Mouse (Mus musculus) MEL (cell line): ENCODE data around the gene Upb1. TPM values are rescaled to one million over a fixed set of nuclear protein-coding genes. Genes with fewer than 3 reads are reported as not detected.

ENCODE experiments used
- DNase-seq: peaks from one replicate; pipeline ENCODE4 v3.0.0; 2011; ENCODE audit warnings: low read depth, low spot score
- H3K27ac ChIP-seq: 2 replicates; pipeline ENCODE4 v1.5.1; 2012; ENCODE audit warnings: low read depth, mild to moderate bottlenecking, control low read depth, low read length, moderate library complexity; ENCODE audit not compliant: control insufficient read depth
- H3K27me3 ChIP-seq, 2 experiments: fragments of 150-350 bp in 1 of 2; sonication (generic) in 1 of 2; 2 replicates each; pipeline ENCODE4 v1.6.1; 2012; ENCODE audit warnings: low read length in 2 of 2, mild to moderate bottlenecking in 2 of 2, improper control_type of control experiment in 1 of 2, moderate library complexity in 1 of 2; ENCODE audit not compliant: insufficient read depth in 2 of 2, control insufficient read depth in 1 of 2
- H3K36me3 ChIP-seq, 2 experiments: 2 replicates each; pipeline ENCODE4 v1.6.1; 2012 to 2014; ENCODE audit warnings: low read length in 2 of 2, improper control_type of control experiment in 1 of 2, inconsistent platforms in 1 of 2, mild to moderate bottlenecking in 1 of 2; ENCODE audit not compliant: insufficient read depth in 2 of 2, control insufficient read depth in 1 of 2
- H3K4me1 ChIP-seq, 2 experiments: fragments of 150-350 bp in 1 of 2; sonication (generic) in 1 of 2; 2 replicates each; pipeline ENCODE4 v1.6.1; 2012; ENCODE audit warnings: low read length in 2 of 2, improper control_type of control experiment in 1 of 2, mild to moderate bottlenecking in 1 of 2; ENCODE audit not compliant: insufficient read depth in 2 of 2, control insufficient read depth in 1 of 2
- H3K4me3 ChIP-seq, 2 experiments: fragments of 150-350 bp in 1 of 2; sonication (generic) in 1 of 2; 2 replicates each; pipeline ENCODE4 v1.5.1; 2012; ENCODE audit warnings: low read depth in 2 of 2, low read length in 2 of 2, mild to moderate bottlenecking in 2 of 2, moderate library complexity in 2 of 2, control low read depth in 1 of 2, improper control_type of control experiment in 1 of 2; ENCODE audit not compliant: control insufficient read depth in 1 of 2, insufficient read depth in 1 of 2
- H3K79me2 ChIP-seq: 2 replicates; pipeline ENCODE4 v1.6.1; 2012; ENCODE audit warnings: mild to moderate bottlenecking, low read length, moderate library complexity; ENCODE audit not compliant: control insufficient read depth, poor library complexity, insufficient read depth
- H3K9ac ChIP-seq: 2 replicates; pipeline ENCODE4 v1.6.1; 2012; ENCODE audit warnings: low read depth, mild to moderate bottlenecking, control low read depth, low read length, moderate library complexity; ENCODE audit not compliant: control insufficient read depth, poor library complexity, severe bottlenecking
- H3K9me3 ChIP-seq: fragments of 150-350 bp; sonication (generic); replicated peaks from 2 replicates; pipeline ENCODE4 v1.6.1; 2012; ENCODE audit warnings: mild to moderate bottlenecking, low read length, improper control_type of control experiment, moderate library complexity; ENCODE audit not compliant: insufficient read depth
- BHLHE40 ChIP-seq: IDR thresholded peaks from 2 replicates; pipeline ENCODE4 v1.6.1; 2012; ENCODE audit warnings: low read depth, mild to moderate bottlenecking, inconsistent platforms, low read length, improper control_type of control experiment, borderline replicate concordance
- CHD2 ChIP-seq: IDR thresholded peaks from 2 replicates; pipeline ENCODE4 v1.6.1; 2011; ENCODE audit warnings: low read length, improper control_type of control experiment
- ELF1 ChIP-seq: IDR thresholded peaks from 2 replicates; pipeline ENCODE4 v1.6.1; 2014; ENCODE audit warnings: low read depth, mild to moderate bottlenecking, inconsistent platforms, low read length, improper control_type of control experiment, moderate library complexity
- EP300 ChIP-seq, 2 experiments: IDR thresholded peaks; 2 replicates each; pipeline ENCODE4 v1.6.1; 2011; ENCODE audit warnings: improper control_type of control experiment in 2 of 2, low read length in 2 of 2, low read depth in 1 of 2, mild to moderate bottlenecking in 1 of 2
- GATA1 ChIP-seq: IDR thresholded peaks from 2 replicates; pipeline ENCODE4 v1.6.1; 2011; ENCODE audit warnings: low read depth, low read length, improper control_type of control experiment
- HCFC1 ChIP-seq: IDR thresholded peaks from 2 replicates; pipeline ENCODE4 v1.6.1; 2012; ENCODE audit warnings: low read depth, mild to moderate bottlenecking, inconsistent platforms, low read length, improper control_type of control experiment, moderate library complexity
- JUND ChIP-seq: IDR thresholded peaks from 2 replicates; pipeline ENCODE4 v1.6.1; 2011; ENCODE audit warnings: low read depth, mild to moderate bottlenecking, improper control_type of control experiment, low read length
- KAT2A ChIP-seq: conservative IDR thresholded peaks from 2 replicates; pipeline ENCODE4 v1.6.1; 2012; ENCODE audit warnings: low read depth, low read length, improper control_type of control experiment, inconsistent platforms
- MAFK ChIP-seq: IDR thresholded peaks from 2 replicates; pipeline ENCODE4 v1.6.1; 2011; ENCODE audit warnings: low read depth, mild to moderate bottlenecking, low read length, improper control_type of control experiment, borderline replicate concordance
- MAZ ChIP-seq: IDR thresholded peaks from 2 replicates; pipeline ENCODE4 v1.6.1; 2012; ENCODE audit warnings: low read depth, mild to moderate bottlenecking, inconsistent platforms, low read length, improper control_type of control experiment
- MXI1 ChIP-seq: IDR thresholded peaks from 2 replicates; pipeline ENCODE4 v1.6.1; 2011; ENCODE audit warnings: mild to moderate bottlenecking, low read depth, low read length, improper control_type of control experiment
- MYC ChIP-seq: IDR thresholded peaks from 2 replicates; pipeline ENCODE4 v1.6.1; 2011; ENCODE audit warnings: low read depth, mild to moderate bottlenecking, low read length, improper control_type of control experiment, moderate library complexity
- NELFE ChIP-seq: IDR thresholded peaks from 2 replicates; pipeline ENCODE4 v1.6.1; 2011; ENCODE audit warnings: low read depth, low read length, improper control_type of control experiment
- POLR2A ChIP-seq, 2 experiments: IDR thresholded peaks; 2 replicates each; pipeline ENCODE4 v1.6.1; 2011 to 2012; ENCODE audit warnings: low read length in 2 of 2, mild to moderate bottlenecking in 2 of 2, control low read depth in 1 of 2, improper control_type of control experiment in 1 of 2, low read depth in 1 of 2, moderate library complexity in 1 of 2; ENCODE audit not compliant: control insufficient read depth in 1 of 2, insufficient read depth in 1 of 2, poor library complexity in 1 of 2
- POLR2AphosphoS2 ChIP-seq: IDR thresholded peaks from 2 replicates; pipeline ENCODE4 v1.6.1; 2011; ENCODE audit warnings: low read length, improper control_type of control experiment
- RCOR1 ChIP-seq: IDR thresholded peaks from 2 replicates; pipeline ENCODE4 v1.6.1; 2012; ENCODE audit warnings: low read depth, mild to moderate bottlenecking, inconsistent platforms, low read length, improper control_type of control experiment
- SIN3A ChIP-seq: IDR thresholded peaks from 2 replicates; pipeline ENCODE4 v1.6.1; 2012; ENCODE audit warnings: low read length, improper control_type of control experiment, inconsistent platforms
- SMC3 ChIP-seq: IDR thresholded peaks from 2 replicates; pipeline ENCODE4 v1.6.1; 2011; ENCODE audit warnings: low read depth, low read length, improper control_type of control experiment
- TBP ChIP-seq: IDR thresholded peaks from 2 replicates; pipeline ENCODE4 v1.8.0; 2011; ENCODE audit warnings: low read depth, low read length, improper control_type of control experiment
- TCF12 ChIP-seq: IDR thresholded peaks from 2 replicates; pipeline ENCODE4 v1.6.1; 2014; ENCODE audit warnings: low read depth, mild to moderate bottlenecking, inconsistent platforms, low read length, improper control_type of control experiment, moderate library complexity
- USF1 ChIP-seq: IDR thresholded peaks from 2 replicates; pipeline ENCODE4 v1.6.1; 2014; ENCODE audit warnings: low read depth, mild to moderate bottlenecking, inconsistent platforms, low read length, improper control_type of control experiment, moderate library complexity
- USF2 ChIP-seq, 2 experiments: IDR thresholded peaks; 2 replicates each; pipeline ENCODE4 v1.6.1; 2011 to 2012; ENCODE audit warnings: improper control_type of control experiment in 2 of 2, low read length in 2 of 2, borderline replicate concordance in 1 of 2, inconsistent platforms in 1 of 2, low read depth in 1 of 2, mild to moderate bottlenecking in 1 of 2; ENCODE audit not compliant: insufficient read depth in 1 of 2
- ZC3H11A ChIP-seq: IDR thresholded peaks from 2 replicates; pipeline ENCODE4 v1.6.1; 2012; ENCODE audit warnings: low read depth, mild to moderate bottlenecking, inconsistent platforms, low read length, improper control_type of control experiment
- ZKSCAN1 ChIP-seq: IDR thresholded peaks from 2 replicates; pipeline ENCODE4 v1.6.1; 2012; ENCODE audit warnings: low read depth, mild to moderate bottlenecking, inconsistent platforms, low read length, improper control_type of control experiment, moderate library complexity
- ZMIZ1 ChIP-seq: IDR thresholded peaks from 2 replicates; pipeline ENCODE4 v1.6.1; 2012; ENCODE audit warnings: low read depth, mild to moderate bottlenecking, inconsistent platforms, low read length, improper control_type of control experiment, moderate library complexity
- ZNF384 ChIP-seq: IDR thresholded peaks from 2 replicates; pipeline ENCODE4 v1.6.1; 2012; ENCODE audit warnings: low read depth, mild to moderate bottlenecking, inconsistent platforms, low read length, improper control_type of control experiment
- polyA plus RNA-seq, 2 experiments: library from polyadenylated mRNA; stranded (reverse) in 1 of 2; unstranded in 1 of 2; fragments of >175 nt in 1 of 2; fragments of >200 nt in 1 of 2; gene quantifications; 2 replicates each; pipeline versions ENCODE4 v1.2.1 to v1.2.4; 2012; ENCODE audit warnings: low replicate concordance in 2 of 2, low read depth in 1 of 2; ENCODE audit not compliant: insufficient read length in 2 of 2, insufficient read depth in 1 of 2, missing spikeins in 1 of 2
- total RNA-seq: library from RNA; depleted of rRNA; stranded (reverse); fragments of 300-350 nt; gene quantifications from 2 replicates; pipeline ENCODE4 v1.2.3, GENCODE M21; 2012

Gene Upb1
- total and polyA plus RNA-seq, 3 experiments = 0.03 TPM; not detected in 2

DNA sequence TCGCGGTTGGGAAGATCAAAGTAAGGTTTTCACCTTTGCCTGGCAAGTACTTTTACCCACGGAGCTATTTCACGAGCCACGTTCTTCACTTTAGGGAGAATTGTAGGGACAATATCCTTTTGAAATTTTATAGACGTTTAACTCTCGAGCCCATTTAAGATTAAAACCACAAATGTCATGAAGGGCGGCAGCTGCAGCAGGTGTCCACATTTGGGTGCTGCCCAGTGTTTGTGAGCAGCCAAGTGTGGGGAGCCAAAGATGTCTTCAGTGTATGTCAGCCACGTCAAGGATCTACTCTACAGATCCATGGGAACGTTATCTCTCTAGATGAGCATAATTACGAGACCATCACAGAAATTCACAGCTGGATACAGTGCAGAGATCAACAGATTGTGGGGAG, 46.6 kb downstream of the Upb1 start:
- no peaks in the 10 kb centered on the region for H3K36me3 ChIP-seq
- no peak for DNase-seq
- H3K27ac ChIP-seq = no peak overlapping the region
- no peak for TF ChIP-seq MAFK
- no peak for TF ChIP-seq KAT2A
- no peak for TF ChIP-seq ZNF384
- TF ChIP-seq MAZ = no peak
- no peak for TF ChIP-seq RCOR1
- TF ChIP-seq JUND = no peak
- TF ChIP-seq EP300 (IDR thresholded peaks at IDR 0.05; ENCODE audit: low read depth in 1 of 2, low read length in 2 of 2) = no peak
- peaks cover 0 to 3% of the 10 kb centered on the region in 2 experiments; a peak in 1 of 4 replicates for H3K27me3 ChIP-seq
- H3K9me3 ChIP-seq = no peaks in the 10 kb centered on the region
- H3K79me2 ChIP-seq = no peaks in the 10 kb centered on the region
- H3K4me1 ChIP-seq = no peaks in the 10 kb centered on the region
- H3K9ac ChIP-seq = no peak overlapping the region
- H3K4me3 ChIP-seq = no peak overlapping the region

DNA sequence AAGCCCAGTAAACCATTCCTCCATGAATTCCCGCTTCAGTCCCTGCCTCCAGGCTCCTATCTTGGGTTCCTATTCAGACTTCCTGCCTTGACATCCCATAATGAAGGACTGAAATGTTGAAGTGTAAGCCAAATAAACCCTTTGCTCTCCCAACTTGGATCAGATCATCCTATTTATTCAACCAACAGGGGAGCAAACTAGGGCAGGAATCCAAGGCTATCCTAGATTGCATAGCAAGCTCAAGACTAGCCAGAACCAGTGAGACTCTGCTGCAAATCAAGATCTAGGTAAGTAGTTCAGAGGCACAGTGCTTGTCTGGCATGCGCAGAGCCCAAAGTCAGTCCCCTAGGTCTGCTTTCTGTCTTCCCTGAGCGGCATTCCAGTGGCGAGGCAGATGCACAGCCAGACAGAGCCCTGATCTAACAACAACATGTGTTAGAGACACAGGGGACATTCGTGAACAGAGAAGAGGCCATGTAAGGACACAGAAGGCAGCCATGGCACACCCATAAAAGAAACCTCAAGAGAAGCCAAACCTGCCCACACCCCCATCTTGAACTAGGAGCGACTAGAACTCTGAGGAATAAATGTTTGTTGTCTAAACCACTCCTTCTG, 48.0 kb downstream of the Upb1 start:
- Histone ChIP-seq H3K27me3 (peaks cover 0 to 3% of the 10 kb centered on the region in 2 experiments; a peak in 1 of 4 replicates), H3K79me2 (no peaks in the 10 kb centered on the region), H3K36me3 (no peaks in the 10 kb centered on the region), H3K9ac (no peak overlapping the region), H3K4me3 (no peak overlapping the region), H3K9me3 (no peaks in the 10 kb centered on the region), H3K4me1 (no peaks in the 10 kb centered on the region), H3K27ac (no peak overlapping the region)
- DNase-seq = no peak
- TF ChIP-seq JUND (no peak), TBP (no peak), MYC (no peak), ZKSCAN1 (no peak), BHLHE40 (no peak)

- Histone ChIP-seq H3K9ac (no peak overlapping the region), H3K9me3 (no peaks in the 10 kb centered on the region), H3K27me3 (peaks cover 0 to 3% of the 10 kb centered on the region in 2 experiments; a peak in 1 of 4 replicates), H3K4me1 (no peaks in the 10 kb centered on the region), H3K36me3 (no peaks in the 10 kb centered on the region), H3K27ac (no peak overlapping the region), H3K79me2 (no peaks in the 10 kb centered on the region), H3K4me3 (no peak overlapping the region)
- no peak for DNase-seq
- TF ChIP-seq ELF1 (no peak), POLR2A (IDR thresholded peaks at IDR 0.05; ENCODE audit: control insufficient read depth in 1 of 2, insufficient read depth in 1 of 2, low read depth in 1 of 2, low read length in 2 of 2, poor library complexity in 1 of 2) (no peak), MYC (no peak), ZC3H11A (no peak), CHD2 (no peak), TBP (no peak), USF2 (IDR thresholded peaks at IDR 0.05; ENCODE audit: borderline replicate concordance in 1 of 2, insufficient read depth in 1 of 2, low read depth in 1 of 2, low read length in 2 of 2) (no peak), ZMIZ1 (no peak), USF1 (no peak), SIN3A (no peak), GATA1 (no peak), SMC3 (no peak), HCFC1 (no peak), NELFE (no peak), EP300 (IDR thresholded peaks at IDR 0.05; ENCODE audit: low read depth in 1 of 2, low read length in 2 of 2) (no peak), MXI1 (no peak), POLR2AphosphoS2 (no peak), TCF12 (no peak)
Observed at GRCm38 (mm10) chr10:75450331-75450730, 49.4 kb downstream of the Upb1 start.
